In genomic region chr4:129496631-129497030, GRCm38 (mm10) we compare ENCODE assay signal across 8 mouse cellular contexts. TPM values are rescaled to one million over a fixed set of nuclear protein-coding genes. Genes with fewer than 3 reads are reported as not detected.
A peak's percentile ranks its signal among the peaks of the same experiment; 100 is the strongest.
DNase-seq lines count a peak whose midpoint lies in the region; ATAC-seq lines count a peak whose summit lies in the region.
"Had no signal": no experiment of that assay in that cellular context is flagged by ENCODE, and none has a peak within 500 bp of the region (broad histone marks: within the 10 kb centered on the region; RNA-seq: fewer than 3 reads in every experiment).

No protein-coding gene starts in this region.

- WGBS in embryonic facial prominence, embryonic 12.5 days, result 27% methylated on average over 6 of the region's 6 CpGs
- 29% methylated on average over 6 of the region's 6 CpGs for WGBS in hindbrain, embryonic 14.5 days
- WGBS in liver, embryonic 11.5 days, result 17% methylated on average over 6 of the region's 6 CpGs

- no peak overlapping the region for H3K4me3 ChIP-seq in embryonic facial prominence, embryonic 12.5 days
- H3K4me3 ChIP-seq in hindbrain, embryonic 14.5 days (replicated peaks; ENCODE audit: low read length), result peak overlapping the region; percentile 13
- H3K4me3 ChIP-seq in liver, embryonic 11.5 days (ENCODE audit: low read depth, low read length), result no peak overlapping the region

- DNase-seq in adrenal gland, postnatal 10 days, result peak; percentile 51
- DNase-seq in hindbrain, embryonic 14.5 days (ENCODE audit: low spot score), result no peak
- DNase-seq in liver, embryonic 11.5 days (ENCODE audit: low spot score), result no peak
- no peak for DNase-seq in frontal cortex, postnatal 36 days (ENCODE audit: low spot score in 2 of 2)
- no peak for DNase-seq in layer of hippocampus, adult 8-10 months (ENCODE audit: low spot score in 2 of 2)

- H3K27ac ChIP-seq in embryonic facial prominence, embryonic 12.5 days, result no peak overlapping the region
- H3K27ac ChIP-seq in hindbrain, embryonic 14.5 days, result peak overlapping the region; percentile 86
- peak overlapping the region; percentile 44; the same call in 1 of the 2 replicates for H3K27ac ChIP-seq in liver, embryonic 11.5 days (ENCODE audit: low read depth, low read length)

- H3K4me1 ChIP-seq in embryonic facial prominence, embryonic 12.5 days, result peaks cover 19% of the 10 kb centered on the region
- peaks cover 21% of the 10 kb centered on the region for H3K4me1 ChIP-seq in hindbrain, embryonic 14.5 days (replicated peaks; ENCODE audit: control insufficient read depth, insufficient read depth, low read length)
- H3K4me1 ChIP-seq in liver, embryonic 11.5 days (replicated peaks; ENCODE audit: control insufficient read depth, insufficient read depth, low read length), result peaks cover 25% of the 10 kb centered on the region

- peak overlapping the region; percentile 2; the same call in 1 of the 2 replicates for H3K4me2 ChIP-seq in embryonic facial prominence, embryonic 12.5 days (replicated peaks)
- H3K4me2 ChIP-seq in hindbrain, embryonic 14.5 days (replicated peaks), result peak overlapping the region; percentile 45
- H3K4me2 ChIP-seq in liver, embryonic 11.5 days, result peak overlapping the region; percentile 0

- H3K9ac ChIP-seq in embryonic facial prominence, embryonic 12.5 days, result no peak overlapping the region
- H3K9ac ChIP-seq in hindbrain, embryonic 14.5 days, result peak overlapping the region; percentile 54
- no peak overlapping the region for H3K9ac ChIP-seq in liver, embryonic 11.5 days (ENCODE audit: low read depth, low read length)

- no peak for ATAC-seq in embryonic facial prominence, embryonic 12.5 days (ENCODE audit: insufficient number of reproducible peaks, insufficient read depth, low FRiP score, low TSS enrichment)
- ATAC-seq in hindbrain, embryonic 14.5 days (ENCODE audit: low FRiP score), result no peak; the same call in 1 of the 2 replicates
- peak; percentile 16; the same call in 1 of the 2 replicates for ATAC-seq in liver, embryonic 11.5 days (replicated peaks; ENCODE audit: low FRiP score)
- ATAC-seq in monocyte, adult 5-6 weeks (replicated peaks; ENCODE audit: insufficient number of reproducible peaks, low FRiP score, low TSS enrichment, poor library complexity, severe bottlenecking), result peak; percentile 48

- H3K27me3 ChIP-seq in embryonic facial prominence, embryonic 12.5 days, result peaks cover 11% of the 10 kb centered on the region
- H3K27me3 ChIP-seq in hindbrain, embryonic 14.5 days (ENCODE audit: control insufficient read depth, insufficient read depth, low read length), result peaks cover 8% of the 10 kb centered on the region; the same call in 1 of the 2 replicates
- peaks cover 8% of the 10 kb centered on the region for H3K27me3 ChIP-seq in liver, embryonic 11.5 days (replicated peaks; ENCODE audit: control insufficient read depth, insufficient read depth, low read length)

- no peaks in the 10 kb centered on the region for H3K36me3 ChIP-seq in embryonic facial prominence, embryonic 12.5 days
- no peaks in the 10 kb centered on the region for H3K36me3 ChIP-seq in hindbrain, embryonic 14.5 days (replicated peaks; ENCODE audit: control insufficient read depth, insufficient read depth)
- H3K36me3 ChIP-seq in liver, embryonic 11.5 days (ENCODE audit: control insufficient read depth, insufficient read depth, low read length), result no peaks in the 10 kb centered on the region

- H3K9me3 ChIP-seq in embryonic facial prominence, embryonic 12.5 days, result no peaks in the 10 kb centered on the region
- H3K9me3 ChIP-seq in hindbrain, embryonic 14.5 days (ENCODE audit: control insufficient read depth, low read length), result no peaks in the 10 kb centered on the region
- no peaks in the 10 kb centered on the region for H3K9me3 ChIP-seq in liver, embryonic 11.5 days (ENCODE audit: control insufficient read depth, low read length)

RNA-seq across cellular contexts. Expression of gene Fam229a, which starts 5.6 kb away (rescaled TPM):
- not detected for total RNA-seq in adrenal gland, postnatal 10 days (2021)
- polyA plus RNA-seq in embryonic facial prominence, embryonic 12.5 days (2016; fragmentation: Nextera tagmentation; extraction: Ambion mirVana), result 0.32 TPM in 1 of 2 replicates, not detected in the other
- 0.55 and 0.78 TPM in 2 replicates for polyA plus RNA-seq in hindbrain, embryonic 14.5 days (2014; fragmentation: Nextera tagmentation; extraction: Ambion mirVana)
- not detected in 2 replicates for polyA plus RNA-seq in liver, embryonic 11.5 days (2014; fragmentation: Nextera tagmentation; extraction: Ambion mirVana)
- total RNA-seq in monocyte, adult 5-6 weeks (2017), result not detected in 3 replicates
- total RNA-seq in layer of hippocampus, adult 8-10 months (2022), result not detected
- polyA plus RNA-seq: embryonic facial prominence, embryonic 11.5 days had no signal

RNA-seq across cellular contexts. Expression of gene Tssk3, which starts 5.8 kb away (rescaled TPM):
- total RNA-seq in adrenal gland, postnatal 10 days (2021), result not detected
- not detected in 2 replicates for polyA plus RNA-seq in embryonic facial prominence, embryonic 12.5 days (2016; fragmentation: Nextera tagmentation; extraction: Ambion mirVana)
- 0.16 and 0.46 TPM in 2 replicates for polyA plus RNA-seq in hindbrain, embryonic 14.5 days (2014; fragmentation: Nextera tagmentation; extraction: Ambion mirVana)
- not detected in 2 replicates for polyA plus RNA-seq in liver, embryonic 11.5 days (2014; fragmentation: Nextera tagmentation; extraction: Ambion mirVana)
- total RNA-seq in monocyte, adult 5-6 weeks (2017), result not detected in 3 replicates
- under 1 TPM in 3 of 4 experiments, not detected in 1; 0.25 to 0.29 (median 0.25) TPM for total RNA-seq in layer of hippocampus, adult 8-10 months (2022)
- polyA plus RNA-seq: embryonic facial prominence, embryonic 11.5 days had no signal

RNA-seq across cellular contexts. Expression of gene Marcksl1, which starts 16.8 kb away (rescaled TPM):
- 10 to 100 TPM; 75.3 to 85.9 TPM for total RNA-seq in adrenal gland, postnatal 10 days (2021)
- polyA plus RNA-seq in embryonic facial prominence, embryonic 12.5 days (2016; fragmentation: Nextera tagmentation; extraction: Ambion mirVana), result 1,543 and 1,552 TPM in 2 replicates
- 1,580 and 1,755 TPM in 2 replicates for polyA plus RNA-seq in hindbrain, embryonic 14.5 days (2014; fragmentation: Nextera tagmentation; extraction: Ambion mirVana)
- 388 and 395 TPM in 2 replicates for polyA plus RNA-seq in liver, embryonic 11.5 days (2014; fragmentation: Nextera tagmentation; extraction: Ambion mirVana)
- total RNA-seq in monocyte, adult 5-6 weeks (2017), result 11.7 to 14.4 TPM (median 14.4 TPM) in 3 replicates
- 10 to 100 TPM; 55.9 to 79.7 (median 68.7) TPM for total RNA-seq in layer of hippocampus, adult 8-10 months (2022)

RNA-seq across cellular contexts. Expression of gene Bsdc1, which starts 35.2 kb away (rescaled TPM):
- total RNA-seq in adrenal gland, postnatal 10 days (2021), result 10 to 100 TPM; 41.3 to 45.7 TPM
- 28.5 and 29.2 TPM in 2 replicates for polyA plus RNA-seq in embryonic facial prominence, embryonic 12.5 days (2016; fragmentation: Nextera tagmentation; extraction: Ambion mirVana)
- 29.5 and 33.8 TPM in 2 replicates for polyA plus RNA-seq in hindbrain, embryonic 14.5 days (2014; fragmentation: Nextera tagmentation; extraction: Ambion mirVana)
- 21.6 and 22.5 TPM in 2 replicates for polyA plus RNA-seq in liver, embryonic 11.5 days (2014; fragmentation: Nextera tagmentation; extraction: Ambion mirVana)
- total RNA-seq in monocyte, adult 5-6 weeks (2017), result 52.2 to 66.3 TPM (median 52.5 TPM) in 3 replicates
- 10 to 100 TPM; 57.4 to 64.9 (median 62.5) TPM for total RNA-seq in layer of hippocampus, adult 8-10 months (2022)

RNA-seq across cellular contexts. Expression of gene Hdac1, which starts 45.9 kb away (rescaled TPM):
- total RNA-seq in adrenal gland, postnatal 10 days (2021), result 10 to 100 TPM; 54.5 to 59.1 TPM
- 246 and 251 TPM in 2 replicates for polyA plus RNA-seq in embryonic facial prominence, embryonic 12.5 days (2016; fragmentation: Nextera tagmentation; extraction: Ambion mirVana)
- polyA plus RNA-seq in hindbrain, embryonic 14.5 days (2014; fragmentation: Nextera tagmentation; extraction: Ambion mirVana), result 76.0 and 79.8 TPM in 2 replicates
- 215 and 223 TPM in 2 replicates for polyA plus RNA-seq in liver, embryonic 11.5 days (2014; fragmentation: Nextera tagmentation; extraction: Ambion mirVana)
- total RNA-seq in monocyte, adult 5-6 weeks (2017), result 62.9 to 100 TPM (median 82.2 TPM) in 3 replicates
- total RNA-seq in layer of hippocampus, adult 8-10 months (2022), result 10 to 100 TPM; 37.7 to 48.1 (median 44.5) TPM

Comparison
In these comparisons a context has a peak if more than half of its experiments do, and no peak if none do; other contexts are left out.
1. ATAC-seq: peak in liver, embryonic 11.5 days (single experiment) and monocyte, adult 5-6 weeks (single experiment); none in embryonic facial prominence, embryonic 12.5 days (single experiment) and hindbrain, embryonic 14.5 days (single experiment).
2. Peak in every context shown above with its lines, with median percentiles within 50 percentile points of each other: H3K4me2 ChIP-seq.